ENCODE assay signal across 23 mouse cellular contexts in genomic region chr14:76203135-76203534, GRCm38 (mm10).
"Had no signal": no experiment of that assay in that cellular context is flagged by ENCODE, and none has a peak within 500 bp of the region (broad histone marks: within the 10 kb centered on the region; RNA-seq: fewer than 3 reads in every experiment).

No protein-coding gene starts in this region.

- H3K27ac ChIP-seq: heart, embryonic 10.5 days; hindbrain, embryonic 10.5 days; hindbrain, embryonic 12.5 days; hindbrain, embryonic 14.5 days; layer of hippocampus, adult 2 months; limb, embryonic 10.5 days; limb, embryonic 12.5 days; liver, embryonic 13.5 days had no signal

- DNase-seq: gastrocnemius, postnatal 14 days; gastrocnemius, postnatal 36 days; heart, adult 18-20 months; heart, postnatal 10 days; heart, postnatal 4 days; kidney, adult 11 months; kidney, adult 2 months; kidney, postnatal 10 days; kidney, postnatal 25 days; kidney, postnatal 4 days; layer of hippocampus, postnatal 36 days; liver; liver, embryonic 13.5 days had no signal

- ATAC-seq: hindbrain, embryonic 16.5 days; intestine, embryonic 16.5 days had no signal

- H3K4me3 ChIP-seq: heart, embryonic 10.5 days; heart, embryonic 12.5 days; hindbrain, embryonic 10.5 days; hindbrain, embryonic 12.5 days; layer of hippocampus, adult 2 months; limb, embryonic 10.5 days; limb, embryonic 12.5 days; liver, embryonic 13.5 days had no signal
